Mouse (Mus musculus) limb, embryonic 14.5 days (tissue): ENCODE results near the gene Grb2. TPM values are rescaled to one million over a fixed set of nuclear protein-coding genes. Genes with fewer than 3 reads are reported as not detected.

ENCODE experiments used
- ATAC-seq: fragments of 200-750 bp; cut with Nextera tagmentation; 2 replicates; pipeline ENCODE4 v1.8.0; 2017; ENCODE audit warnings: low read depth, moderate number of reproducible peaks, moderate TSS enrichment; ENCODE audit not compliant: low FRiP score
- DNase-seq: peaks from one replicate; pipeline ENCODE4 v3.0.0-alpha.2; 2015; ENCODE audit warnings: low spot score
- H3K27ac ChIP-seq: fragments of 300-500 bp; sonication (generic); replicated peaks from 2 replicates; pipeline ENCODE4 v1.5.1; 2014; ENCODE audit warnings: low read depth, mild to moderate bottlenecking, low read length, moderate library complexity, mixed read lengths
- H3K27me3 ChIP-seq: fragments of 300-500 bp; sonication (generic); 2 replicates; pipeline ENCODE4 v1.6.1; 2014; ENCODE audit warnings: low read length, mixed read lengths; ENCODE audit not compliant: control insufficient read depth, insufficient read depth
- H3K36me3 ChIP-seq: fragments of 300-500 bp; sonication (generic); 2 replicates; pipeline ENCODE4 v1.6.1; 2014; ENCODE audit warnings: mild to moderate bottlenecking, low read length, moderate library complexity, mixed read lengths; ENCODE audit not compliant: control insufficient read depth, insufficient read depth
- H3K4me1 ChIP-seq: fragments of 300-500 bp; sonication (generic); 2 replicates; pipeline ENCODE4 v1.6.1; 2014; ENCODE audit warnings: antibody characterized with exemption, low read length, mixed read lengths; ENCODE audit not compliant: control insufficient read depth, insufficient read depth
- H3K4me2 ChIP-seq: fragments of 300-500 bp; sonication (generic); replicated peaks from 2 replicates; pipeline ENCODE4 v1.6.1; 2014; ENCODE audit warnings: low read depth, mild to moderate bottlenecking, low read length, moderate library complexity; ENCODE audit not compliant: severe bottlenecking
- H3K4me3 ChIP-seq: fragments of 300-500 bp; sonication (generic); replicated peaks from 2 replicates; pipeline ENCODE4 v1.5.1; 2014; ENCODE audit warnings: low read length
- H3K9ac ChIP-seq: fragments of 300-500 bp; sonication (generic); 2 replicates; pipeline ENCODE4 v1.6.1; 2014; ENCODE audit warnings: mild to moderate bottlenecking, low read depth, low read length, moderate library complexity; ENCODE audit not compliant: severe bottlenecking
- H3K9me3 ChIP-seq: fragments of 300-500 bp; sonication (generic); 2 replicates; pipeline ENCODE4 v1.6.1; 2016; ENCODE audit warnings: low read length; ENCODE audit not compliant: control insufficient read depth
- POLR2A ChIP-seq: fragments of 200-500 bp; IDR thresholded peaks from 2 replicates; pipeline ENCODE4 v1.8.0; 2012; ENCODE audit warnings: inconsistent platforms, mild to moderate bottlenecking, moderate library complexity, borderline replicate concordance; ENCODE audit not compliant: insufficient read depth, insufficient read length; ENCODE audit errors: extremely low read depth
- WGBS: fragments of 180-500 bp; shearing (Covaris S2); extraction: QIAGEN DNeasy Blood & Tissue Kit; methylation state at CpG from one replicate; pipeline ENCODE4 v1.1.7; 2014; 5-methylcytosine and 5-hydroxymethylcytosine counted together
- polyA plus RNA-seq, 2 experiments: library from polyadenylated mRNA; depleted of rRNA in 1 of 2; stranded (reverse) in 1 of 2; unstranded in 1 of 2; fragments of >200 nt; fragmentation: Nextera tagmentation in 1 of 2; extraction: Ambion mirVana in 1 of 2; gene quantifications; 2 replicates each; pipeline versions ENCODE4 v1.2.1 to v1.2.3; 2012 to 2014

Grb2 gene
- polyA plus RNA-seq, 2 experiments, result 58.0 to 61.5 TPM

DNA sequence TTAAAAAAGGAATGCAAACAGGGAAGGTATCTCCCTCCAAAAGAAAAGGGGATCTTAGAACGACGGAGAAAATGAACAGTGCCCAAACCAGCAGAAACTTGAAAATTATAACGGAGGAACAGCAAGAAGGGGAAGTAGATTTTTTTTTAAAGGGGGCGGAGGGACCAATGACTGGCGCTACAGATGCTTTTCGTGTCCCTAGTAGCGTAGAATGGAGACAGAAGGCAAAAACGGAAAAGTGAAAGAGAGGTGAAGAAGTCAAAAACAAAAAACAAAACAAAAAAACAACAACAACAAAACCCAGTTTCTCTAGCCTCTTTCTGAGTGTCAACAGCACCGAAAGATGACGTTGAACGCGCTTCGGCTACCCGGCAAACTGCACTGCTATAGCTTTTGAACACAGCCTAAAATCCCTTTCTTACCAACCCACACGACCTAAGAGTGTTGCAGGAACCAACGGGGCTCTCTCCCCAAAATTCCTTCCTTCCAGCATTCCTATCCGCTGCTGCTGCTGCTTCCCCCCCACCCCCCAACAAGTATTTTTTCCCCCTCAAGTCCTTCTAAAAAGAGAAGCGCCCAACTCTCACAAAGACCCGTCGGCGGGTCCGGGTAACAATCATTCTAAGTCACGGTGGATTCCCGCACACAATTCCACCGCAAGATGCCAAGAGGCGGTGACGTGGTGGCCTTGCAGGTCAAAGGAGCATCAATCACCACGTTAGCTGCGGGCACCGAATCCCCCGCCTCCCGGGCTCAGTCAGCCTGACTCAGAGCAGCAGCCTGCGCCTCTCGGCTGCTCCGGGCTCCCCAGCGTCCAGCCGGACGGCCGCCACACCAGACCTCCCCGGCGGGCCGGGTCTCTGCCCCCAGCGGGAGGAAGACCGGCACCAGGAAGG lies 836 bp downstream of the Grb2 start:
- no peaks in the 10 kb centered on the region for H3K36me3 ChIP-seq
- WGBS, result 2% methylated on average over 43 of the region's 44 CpGs
- peak overlapping the region; percentile 97 for H3K9ac ChIP-seq
- H3K4me3 ChIP-seq, result peak overlapping the region; percentile 98
- H3K27ac ChIP-seq, result peak overlapping the region; percentile 89
- 0 out of 2 replicates have a peak, but pooled peaks have one; percentile 4 for TF ChIP-seq POLR2A
- peak; percentile 20 for DNase-seq
- no peaks in the 10 kb centered on the region for H3K9me3 ChIP-seq
- peaks cover 10% of the 10 kb centered on the region; the same call in 1 of the 2 replicates for H3K4me1 ChIP-seq
- peak overlapping the region; percentile 92 for H3K4me2 ChIP-seq
- no peaks in the 10 kb centered on the region for H3K27me3 ChIP-seq
- 0 out of 2 replicates have a peak, but pooled peaks have one; percentile 0 for ATAC-seq

DNA sequence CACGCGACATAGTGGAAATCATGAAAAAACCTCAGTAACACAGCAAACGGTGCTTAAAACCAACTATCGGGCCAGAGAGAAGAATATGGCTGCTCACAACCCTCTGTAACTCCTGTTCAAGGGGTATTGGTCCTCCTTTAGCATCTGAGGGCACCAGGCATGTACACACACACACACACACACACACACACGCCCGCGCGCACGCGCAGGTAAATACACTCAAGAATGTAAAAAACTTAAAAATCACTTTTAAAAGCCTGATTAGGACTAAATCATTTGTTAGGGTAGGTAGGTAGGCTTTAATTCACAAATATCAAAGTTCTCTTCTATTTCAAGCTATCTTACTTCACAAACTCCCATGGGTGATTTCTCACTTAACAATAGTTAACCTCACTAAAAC lies 1.8 kb downstream of the Grb2 start:
- H3K36me3 ChIP-seq, result no peaks in the 10 kb centered on the region
- H3K9ac ChIP-seq, result no peak overlapping the region
- H3K9me3 ChIP-seq, result no peaks in the 10 kb centered on the region
- H3K4me3 ChIP-seq, result no peak overlapping the region
- 85% methylated on average over 10 of the region's 10 CpGs for WGBS
- no peak overlapping the region for H3K27ac ChIP-seq
- peak overlapping the region; percentile 92; the same call in 1 of the 2 replicates for H3K4me2 ChIP-seq
- no peaks in the 10 kb centered on the region for H3K27me3 ChIP-seq
- ATAC-seq (no peak), DNase-seq (no peak)
- TF ChIP-seq POLR2A, result no peak
- H3K4me1 ChIP-seq, result peaks cover 10% of the 10 kb centered on the region; the same call in 1 of the 2 replicates

DNA sequence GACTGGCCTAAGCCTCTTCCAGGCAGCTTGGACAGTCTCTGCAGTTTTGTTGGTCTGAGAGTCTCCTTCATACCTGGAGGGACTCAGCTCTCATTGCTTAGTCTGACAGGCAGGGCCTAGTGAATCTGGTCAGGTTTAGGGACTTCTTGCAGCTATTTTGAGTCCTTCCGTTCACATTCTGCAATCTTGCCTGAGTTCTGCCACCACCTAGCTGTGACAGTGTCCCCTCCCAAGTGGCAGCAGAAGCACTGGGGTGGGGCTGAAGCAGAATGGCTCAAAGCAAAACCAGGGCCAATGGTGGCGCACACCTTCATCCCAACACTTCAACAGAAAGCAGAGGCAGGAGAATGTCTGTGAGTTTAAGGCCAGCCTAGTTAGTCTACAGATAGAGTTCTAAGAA lies 2.8 kb downstream of the Grb2 start:
- Histone ChIP-seq H3K27ac (no peak overlapping the region), H3K36me3 (no peaks in the 10 kb centered on the region), H3K27me3 (no peaks in the 10 kb centered on the region), H3K9me3 (no peaks in the 10 kb centered on the region), H3K4me2 (no peak overlapping the region), H3K4me3 (no peak overlapping the region), H3K4me1 (peaks cover 10% of the 10 kb centered on the region; the same call in 1 of the 2 replicates), H3K9ac (no peak overlapping the region)
- ATAC-seq (no peak), DNase-seq (no peak)
- no peak for TF ChIP-seq POLR2A
- 86% methylated on average over 2 of the region's 2 CpGs for WGBS

DNA sequence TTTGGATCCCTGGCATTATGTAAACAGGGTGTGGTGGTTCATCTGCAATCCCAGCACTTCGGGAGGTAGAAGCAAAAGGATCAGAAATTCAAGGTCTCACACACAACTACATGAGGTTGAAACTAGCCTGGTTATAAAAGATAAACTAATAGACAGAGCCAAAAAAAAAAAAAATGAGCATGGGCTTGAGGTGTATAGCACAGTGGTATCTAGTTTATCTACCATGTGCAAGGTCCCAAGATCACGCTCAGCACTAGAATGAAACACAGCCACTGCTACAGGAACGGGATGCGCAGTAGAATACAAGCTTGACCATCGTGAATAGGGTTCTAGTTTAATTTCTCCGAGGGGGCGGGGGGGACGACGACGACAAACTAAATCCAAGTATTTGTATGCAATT lies 3.7 kb downstream of the Grb2 start:
- Histone ChIP-seq H3K9ac (no peak overlapping the region), H3K4me1 (peaks cover 18% of the 10 kb centered on the region; the same call in 1 of the 2 replicates), H3K27me3 (no peaks in the 10 kb centered on the region), H3K9me3 (no peaks in the 10 kb centered on the region), H3K4me2 (no peak overlapping the region), H3K27ac (no peak overlapping the region), H3K36me3 (no peaks in the 10 kb centered on the region), H3K4me3 (no peak overlapping the region)
- no peak for TF ChIP-seq POLR2A
- WGBS, result 94% methylated on average over 10 of the region's 10 CpGs
- no peak for DNase-seq
- no peak for ATAC-seq

DNA sequence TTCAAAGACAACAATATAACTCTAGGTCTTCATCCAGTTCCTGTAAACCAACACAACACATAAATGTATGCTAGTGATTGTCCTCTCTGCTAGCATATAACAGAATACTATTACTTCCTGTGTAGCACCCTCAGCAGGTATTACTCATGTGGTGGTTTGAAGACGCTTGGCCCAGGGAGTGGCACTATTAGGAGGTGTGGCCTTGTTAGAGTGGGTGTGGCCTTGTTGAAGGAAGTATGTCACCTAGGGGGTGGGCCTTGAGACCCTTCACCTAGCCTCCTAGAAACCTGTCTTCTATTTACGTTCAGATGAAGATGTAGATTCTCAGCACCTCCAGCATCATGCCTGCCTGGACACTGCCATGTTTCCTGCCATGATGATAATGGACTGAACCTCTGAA lies 4.9 kb downstream of the Grb2 start:
- H3K4me3 ChIP-seq, result no peak overlapping the region
- H3K27ac ChIP-seq, result no peak overlapping the region
- TF ChIP-seq POLR2A, result no peak
- no peak overlapping the region for H3K9ac ChIP-seq
- H3K4me1 ChIP-seq, result peaks cover 18% of the 10 kb centered on the region; the same call in 1 of the 2 replicates
- H3K36me3 ChIP-seq, result no peaks in the 10 kb centered on the region
- H3K27me3 ChIP-seq, result no peaks in the 10 kb centered on the region
- ATAC-seq (no peak), DNase-seq (no peak)
- no peaks in the 10 kb centered on the region for H3K9me3 ChIP-seq
- H3K4me2 ChIP-seq, result no peak overlapping the region
- 82% methylated on average over 2 of the region's 2 CpGs for WGBS
